Mouse (Mus musculus) left cerebral cortex, postnatal 14 days (tissue): ENCODE data around the gene Baiap2l1. TPM values are rescaled to one million over a fixed set of nuclear protein-coding genes. Genes with fewer than 3 reads are reported as not detected.

Source experiments
- DNase-seq, 2 experiments: peaks; one replicate each; pipeline ENCODE4 v3.0.0; 2021 to 2022; ENCODE audit warnings: low spot score in 2 of 2, mixed read lengths in 1 of 2
- intact Hi-C: fragments of 180-260 bp; cut with DNase I; formaldehyde crosslinking; loops from one replicate; pipeline ENCODE4 v1.15.1; 2025
- total RNA-seq, 2 experiments: library from RNA; stranded (reverse); gene quantifications; 2 replicates each; pipeline ENCODE4 v1.2.3; 2021

Gene Baiap2l1
- total RNA-seq, 2 experiments from 2014 or later: 0.42 to 0.70 TPM

- DNase-seq: no peak
- intact Hi-C loops: no loop called here
Observed at GRCm38 (mm10) chr5:144247307-144247706, 110.6 kb downstream of the Baiap2l1 start.

GRCm38 (mm10) chr5:144246669-144247068, 111.2 kb downstream of the Baiap2l1 start:
- DNase-seq: no peak
- intact Hi-C loops: no loop called here

- no peak for DNase-seq
- intact Hi-C loops: no loop called here
Observed at GRCm38 (mm10) chr5:144245592-144245991, 112.3 kb downstream of the Baiap2l1 start.

- intact Hi-C loops: no loop called here
- no peak for DNase-seq
Observed at GRCm38 (mm10) chr5:144243901-144244487, 113.9 kb downstream of the Baiap2l1 start, which contains the start of gene Bri3. Gene Bri3 (plus strand): TSS chr5:144244437.

- intact Hi-C loops: no loop called here
- DNase-seq: no peak
Observed at GRCm38 (mm10) chr5:144238969-144239368, 118.9 kb downstream of the Baiap2l1 start.

GRCm38 (mm10) chr5:144234714-144235113, 123.2 kb downstream of the Baiap2l1 start:
- intact Hi-C loops: no loop called here
- no peak for DNase-seq

GRCm38 (mm10) chr5:144234222-144234621, 123.7 kb downstream of the Baiap2l1 start:
- DNase-seq: no peak
- intact Hi-C loops: no loop called here

- intact Hi-C loops: no loop called here
- no peak for DNase-seq
Observed at GRCm38 (mm10) chr5:144232531-144232930, 125.4 kb downstream of the Baiap2l1 start.

- intact Hi-C loops: no loop called here
- DNase-seq: no peak
Observed at GRCm38 (mm10) chr5:144231410-144231809, 126.5 kb downstream of the Baiap2l1 start.

GRCm38 (mm10) chr5:144230216-144230615, 127.7 kb downstream of the Baiap2l1 start:
- intact Hi-C loops: no loop called here

GRCm38 (mm10) chr5:144226220-144226619, 131.7 kb downstream of the Baiap2l1 start:
- no peak for DNase-seq
- intact Hi-C loops: no loop called here

More at GRCm38 (mm10) chr5:144230216-144230615, 127.7 kb downstream of the Baiap2l1 start:
- DNase-seq: no peak

GRCm38 (mm10) chr5:144223899-144224816, 133.8 kb downstream of the Baiap2l1 start:
- intact Hi-C loops: no loop called here
- DNase-seq: no peak

GRCm38 (mm10) chr5:144223503-144223862, 134.4 kb downstream of the Baiap2l1 start, which contains the start of gene Tecpr1:
Gene Tecpr1 (minus strand): TSS chr5:144223615.
- intact Hi-C loops: no loop called here
- DNase-seq: peak; percentile 95 to 96

GRCm38 (mm10) chr5:144222811-144223502, 135.0 kb downstream of the Baiap2l1 start:
- intact Hi-C loops: no loop called here

GRCm38 (mm10) chr5:144221305-144221704, 136.6 kb downstream of the Baiap2l1 start:
- intact Hi-C loops: no loop called here
- no peak for DNase-seq

More at GRCm38 (mm10) chr5:144222811-144223502, 135.0 kb downstream of the Baiap2l1 start:
- no peak for DNase-seq

- DNase-seq: no peak
- intact Hi-C loops: no loop called here
Observed at GRCm38 (mm10) chr5:144219936-144220335, 138.0 kb downstream of the Baiap2l1 start.

GRCm38 (mm10) chr5:144219306-144219705, 138.6 kb downstream of the Baiap2l1 start:
- no peak for DNase-seq
- intact Hi-C loops: no loop called here

GRCm38 (mm10) chr5:144218061-144218460, 139.9 kb downstream of the Baiap2l1 start:
- intact Hi-C loops: no loop called here
- no peak for DNase-seq

GRCm38 (mm10) chr5:144215992-144216391, 141.9 kb downstream of the Baiap2l1 start:
- intact Hi-C loops: no loop called here
- DNase-seq: no peak
